Mouse (Mus musculus): Measurements from ENCODE around the gene Sox10. TPM values are rescaled to one million over a fixed set of nuclear protein-coding genes. Genes with fewer than 3 reads are reported as not detected.

The Sox10 gene
- polyA plus RNA-seq (2012; rRNA removed), result 1.4 and 3.6 TPM in 2 replicates

- no peak for TF ChIP-seq POLR2A (IDR thresholded peaks at IDR 0.05; ENCODE audit: borderline replicate concordance, extremely low read depth, low read depth, low read length)
- no peak for TF ChIP-seq CTCF (IDR thresholded peaks at IDR 0.05; ENCODE audit: insufficient read depth, low read length)
- 66% methylated on average over 5 of the region's 5 CpGs for WGBS
Observed at GRCm38 (mm10) chr15:79165140-79165539, at the start of gene Sox10. Sox10 (minus strand) TSS chr15:79165240.

GRCm38 (mm10) chr15:79213591-79213990 lies 48.6 kb upstream of the Sox10 start:
- DNase-seq, result no peak
- H3K4me1 ChIP-seq (ENCODE audit: control insufficient read depth, insufficient read depth, low read length), result no peaks in the 10 kb centered on the region
- H3K4me3 ChIP-seq (replicated peaks; ENCODE audit: extremely low read depth, low read depth, low read length), result no peak overlapping the region
- no peak for TF ChIP-seq POLR2A (IDR thresholded peaks at IDR 0.05; ENCODE audit: borderline replicate concordance, extremely low read depth, low read depth, low read length)
- TF ChIP-seq CTCF (IDR thresholded peaks at IDR 0.05; ENCODE audit: insufficient read depth, low read length), result no peak
- WGBS, result 48% methylated on average over 6 of the region's 6 CpGs

More at GRCm38 (mm10) chr15:79165140-79165539, at the start of gene Sox10:
- H3K4me3 ChIP-seq (replicated peaks; ENCODE audit: extremely low read depth, low read depth, low read length), result no peak within 1 kb of the TSS
- no peaks in the 10 kb centered on the region for H3K4me1 ChIP-seq (ENCODE audit: control insufficient read depth, insufficient read depth, low read length)
- no peak for DNase-seq

DNA sequence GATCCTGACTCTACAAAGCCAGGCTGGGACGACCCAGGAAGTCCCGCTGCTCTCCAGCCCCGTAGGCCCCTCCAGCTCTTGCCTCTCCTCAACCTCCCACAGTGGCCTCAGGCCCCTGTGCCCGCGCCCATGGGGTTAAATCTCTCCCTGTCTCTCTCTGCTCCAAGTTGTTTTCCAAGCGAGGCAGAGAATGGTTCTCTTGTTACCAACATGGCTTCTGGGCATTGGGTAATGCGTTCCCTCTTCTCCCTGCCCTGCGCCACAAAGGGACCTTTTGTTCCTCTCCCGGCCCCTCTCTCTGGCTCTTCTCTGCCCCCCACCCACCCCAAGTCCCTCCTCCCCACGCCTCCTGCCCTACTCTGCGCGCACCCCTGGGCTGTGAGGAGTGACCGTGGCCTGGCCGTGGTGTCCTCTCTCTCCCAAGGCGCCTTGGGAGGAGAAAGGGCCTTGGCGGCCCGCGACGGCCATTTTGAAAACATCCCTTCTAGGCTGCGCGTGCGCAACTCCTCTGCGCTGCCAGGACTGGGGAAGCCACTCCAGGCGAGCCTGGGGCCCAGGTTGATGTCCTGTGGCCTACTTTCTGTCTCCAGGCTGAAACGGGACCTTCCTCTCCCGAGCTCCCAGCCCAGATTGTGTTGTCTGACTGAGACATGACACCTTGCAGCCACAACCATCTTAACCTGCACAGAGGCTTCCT lies 47.9 kb upstream of the Sox10 start:
- TF ChIP-seq CTCF (IDR thresholded peaks at IDR 0.05; ENCODE audit: insufficient read depth, low read length) (no peak), POLR2A (IDR thresholded peaks at IDR 0.05; ENCODE audit: borderline replicate concordance, extremely low read depth, low read depth, low read length) (no peak)
- 90% methylated on average over 26 of the region's 26 CpGs for WGBS
- Histone ChIP-seq H3K4me1 (ENCODE audit: control insufficient read depth, insufficient read depth, low read length) (no peaks in the 10 kb centered on the region), H3K4me3 (replicated peaks; ENCODE audit: extremely low read depth, low read depth, low read length) (no peak overlapping the region)
- DNase-seq, result no peak

DNA sequence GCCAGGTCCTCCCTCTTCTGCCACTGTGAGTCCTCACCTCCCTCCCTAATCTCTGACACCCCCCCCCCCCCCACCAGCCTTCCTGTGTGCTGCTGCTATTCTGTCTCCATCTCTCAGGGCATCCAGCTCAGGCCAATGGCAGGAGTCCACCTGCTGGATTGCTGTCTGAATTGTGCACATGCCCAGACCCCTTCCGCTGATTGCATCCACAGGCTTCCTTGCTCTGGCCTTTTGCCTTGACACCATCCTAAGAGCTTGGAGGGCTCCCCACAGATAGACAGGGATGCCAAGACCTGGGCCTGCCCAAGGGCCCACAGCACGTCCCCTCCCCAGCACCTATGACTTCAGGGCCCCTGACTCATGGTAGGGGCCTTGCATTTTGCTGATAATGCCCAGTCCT lies 45.3 kb upstream of the Sox10 start:
- 77% methylated on average over 2 of the region's 2 CpGs for WGBS
- no peak for DNase-seq
- Histone ChIP-seq H3K4me3 (replicated peaks; ENCODE audit: extremely low read depth, low read depth, low read length) (no peak overlapping the region), H3K4me1 (ENCODE audit: control insufficient read depth, insufficient read depth, low read length) (no peaks in the 10 kb centered on the region)
- TF ChIP-seq CTCF (IDR thresholded peaks at IDR 0.05; ENCODE audit: insufficient read depth, low read length) (no peak), POLR2A (IDR thresholded peaks at IDR 0.05; ENCODE audit: borderline replicate concordance, extremely low read depth, low read depth, low read length) (no peak)

DNA sequence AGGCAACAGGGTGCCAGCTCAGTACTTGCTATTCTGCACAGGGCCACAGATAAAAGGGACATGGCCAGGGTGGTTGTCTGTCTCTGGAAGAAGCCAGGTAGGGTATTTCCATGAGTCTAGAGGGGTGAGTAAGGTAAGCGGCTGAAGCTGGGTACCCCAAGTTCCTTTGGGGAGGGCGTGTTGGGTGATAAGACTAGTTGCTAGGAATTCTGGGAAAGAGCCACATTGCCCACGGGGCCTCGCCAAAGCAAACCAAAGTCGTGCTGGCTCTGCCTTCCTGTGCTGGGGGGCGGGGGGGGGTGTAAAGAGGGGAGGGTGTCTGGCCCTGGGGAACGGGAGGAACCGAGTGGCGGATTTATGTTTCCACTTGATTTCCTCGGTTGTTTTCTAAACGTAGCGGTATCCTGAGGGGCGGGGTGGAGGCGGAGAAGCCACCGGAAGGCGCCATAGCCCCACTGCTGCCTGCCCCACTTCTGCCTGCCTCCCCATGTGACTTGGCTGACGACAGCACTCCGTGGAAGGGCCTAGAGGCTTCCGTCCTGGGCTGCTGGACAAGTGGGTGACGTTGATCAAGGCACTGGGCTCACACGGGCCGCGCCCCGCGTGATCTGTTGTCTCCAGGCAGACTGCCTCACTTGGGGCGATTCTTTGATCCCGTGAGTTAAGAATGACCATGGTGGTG lies 43.9 kb upstream of the Sox10 start:
- H3K4me3 ChIP-seq (replicated peaks; ENCODE audit: extremely low read depth, low read depth, low read length), result no peak overlapping the region
- DNase-seq, result peak; percentile 27
- WGBS, result 57% methylated on average over 27 of the region's 27 CpGs
- H3K4me1 ChIP-seq (ENCODE audit: control insufficient read depth, insufficient read depth, low read length), result no peaks in the 10 kb centered on the region
- TF ChIP-seq POLR2A (IDR thresholded peaks at IDR 0.05; ENCODE audit: borderline replicate concordance, extremely low read depth, low read depth, low read length), result peak; percentile 32; the same call in 1 of the 2 replicates
- no peak for TF ChIP-seq CTCF (IDR thresholded peaks at IDR 0.05; ENCODE audit: insufficient read depth, low read length)

GRCm38 (mm10) chr15:79208211-79208610 lies 43.2 kb upstream of the Sox10 start:
- H3K4me3 ChIP-seq (replicated peaks; ENCODE audit: extremely low read depth, low read depth, low read length), result no peak overlapping the region
- no peak for DNase-seq
- WGBS, result 74% methylated on average over 6 of the region's 6 CpGs
- no peaks in the 10 kb centered on the region for H3K4me1 ChIP-seq (ENCODE audit: control insufficient read depth, insufficient read depth, low read length)
- TF ChIP-seq POLR2A (IDR thresholded peaks at IDR 0.05; ENCODE audit: borderline replicate concordance, extremely low read depth, low read depth, low read length) (no peak), CTCF (IDR thresholded peaks at IDR 0.05; ENCODE audit: insufficient read depth, low read length) (no peak)

DNA sequence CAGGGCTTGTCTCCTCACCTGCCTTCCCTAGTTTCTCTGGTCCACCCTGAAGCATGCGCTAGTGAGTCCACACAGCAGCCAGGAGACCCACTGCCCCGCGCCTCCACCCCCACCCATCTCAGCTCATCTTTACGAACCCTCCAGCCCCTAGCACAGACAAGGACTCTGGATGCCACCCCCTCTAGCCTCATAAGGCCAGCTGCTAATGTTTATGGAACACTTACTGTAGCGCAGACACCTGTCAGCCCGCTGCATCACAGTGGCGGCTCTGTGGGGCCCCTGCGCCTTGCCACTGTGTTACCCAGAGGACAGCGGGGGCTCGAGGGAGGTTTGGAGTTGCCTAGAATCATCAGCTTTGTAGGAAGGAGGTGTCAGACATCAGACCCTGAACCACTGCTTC lies 37.5 kb upstream of the Sox10 start:
- WGBS, result 38% methylated on average over 10 of the region's 10 CpGs
- H3K4me1 ChIP-seq (ENCODE audit: control insufficient read depth, insufficient read depth, low read length), result no peaks in the 10 kb centered on the region
- H3K4me3 ChIP-seq (replicated peaks; ENCODE audit: extremely low read depth, low read depth, low read length), result no peak overlapping the region
- TF ChIP-seq CTCF (IDR thresholded peaks at IDR 0.05; ENCODE audit: insufficient read depth, low read length) (no peak), POLR2A (IDR thresholded peaks at IDR 0.05; ENCODE audit: borderline replicate concordance, extremely low read depth, low read depth, low read length) (no peak)
- no peak for DNase-seq

DNA sequence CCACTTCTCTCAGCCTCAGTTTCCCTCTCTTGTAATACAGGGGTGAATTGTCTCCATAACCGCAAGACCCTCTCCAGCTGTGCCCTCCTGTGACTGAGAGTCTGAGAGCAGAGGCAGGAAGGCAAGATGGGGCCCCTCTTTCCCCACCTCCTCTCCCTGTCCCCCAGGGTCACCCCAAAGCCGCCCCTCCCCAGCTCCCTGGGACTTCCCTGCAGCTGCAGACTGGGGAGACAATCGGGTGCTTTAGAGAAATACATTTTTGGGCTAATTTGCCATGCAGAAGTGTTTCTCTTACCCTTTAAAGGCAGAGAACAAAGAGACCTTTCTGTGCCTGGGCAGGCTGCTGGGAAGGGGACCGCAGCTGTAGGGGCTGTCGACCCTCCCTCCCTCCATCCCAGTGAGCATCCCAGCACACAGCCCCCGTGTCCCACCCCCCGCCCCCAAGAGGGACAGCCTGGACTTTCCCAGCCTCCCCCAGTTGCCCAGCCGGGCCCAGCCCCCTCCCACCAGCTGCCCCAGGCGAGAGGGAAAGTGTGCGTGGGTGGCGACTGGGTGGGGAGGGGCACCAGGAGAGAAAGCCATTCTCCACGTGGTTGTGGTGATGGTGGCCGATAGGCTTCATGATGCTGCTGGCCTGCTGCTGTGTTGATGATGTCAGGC lies 36.6 kb upstream of the Sox10 start:
- TF ChIP-seq CTCF (IDR thresholded peaks at IDR 0.05; ENCODE audit: insufficient read depth, low read length), result no peak
- TF ChIP-seq POLR2A (IDR thresholded peaks at IDR 0.05; ENCODE audit: borderline replicate concordance, extremely low read depth, low read depth, low read length), result no peak
- 29% methylated on average over 13 of the region's 13 CpGs for WGBS

GRCm38 (mm10) chr15:79199390-79199976 lies 34.4 kb upstream of the Sox10 start:
- 84% methylated on average over 12 of the region's 12 CpGs for WGBS
- TF ChIP-seq POLR2A (IDR thresholded peaks at IDR 0.05; ENCODE audit: borderline replicate concordance, extremely low read depth, low read depth, low read length), result no peak
- no peak for TF ChIP-seq CTCF (IDR thresholded peaks at IDR 0.05; ENCODE audit: insufficient read depth, low read length)
- H3K4me1 ChIP-seq (ENCODE audit: control insufficient read depth, insufficient read depth, low read length), result no peaks in the 10 kb centered on the region
- DNase-seq, result no peak
- no peak overlapping the region for H3K4me3 ChIP-seq (replicated peaks; ENCODE audit: extremely low read depth, low read depth, low read length)

More for the DNA sequence above, 36.6 kb upstream of the Sox10 start:
- Histone ChIP-seq H3K4me1 (ENCODE audit: control insufficient read depth, insufficient read depth, low read length) (no peaks in the 10 kb centered on the region), H3K4me3 (replicated peaks; ENCODE audit: extremely low read depth, low read depth, low read length) (no peak overlapping the region)
- DNase-seq, result no peak
